ENCODE assay signal across 9 mouse cellular contexts in genomic region chr7:118111128-118111527, GRCm38 (mm10). TPM values are rescaled to one million over a fixed set of nuclear protein-coding genes. Genes with fewer than 3 reads are reported as not detected.
A peak's percentile ranks its signal among the peaks of the same experiment; 100 is the strongest.
DNase-seq lines count a peak whose midpoint lies in the region; ATAC-seq lines count a peak whose summit lies in the region.
"Had no signal": no experiment of that assay in that cellular context is flagged by ENCODE, and none has a peak within 500 bp of the region (broad histone marks: within the 10 kb centered on the region; RNA-seq: fewer than 3 reads in every experiment).

No protein-coding gene starts in this region.

- DNase-seq in lung, postnatal 25 days (ENCODE audit: low spot score) = no peak
- no peak for DNase-seq in forebrain, embryonic 14.5 days (ENCODE audit: low spot score)
- DNase-seq in retina, embryonic 14.5 days (ENCODE audit: low spot score) = no peak
- no peak for DNase-seq in adrenal gland, postnatal 36 days
- DNase-seq: cerebellum, postnatal 10 days; lung, postnatal 14 days had no signal

- H3K4me3 ChIP-seq in lung, embryonic 16.5 days (ENCODE audit: low read length) = no peak overlapping the region
- H3K4me3 ChIP-seq in forebrain, embryonic 14.5 days (ENCODE audit: low read depth, low read length) = no peak overlapping the region
- H3K4me3 ChIP-seq in liver, embryonic 12.5 days = peak overlapping the region; percentile 99
- no peak overlapping the region for H3K4me3 ChIP-seq in stomach, embryonic 16.5 days (replicated peaks; ENCODE audit: low read length)

- H3K4me1 ChIP-seq in lung, embryonic 16.5 days (replicated peaks; ENCODE audit: control insufficient read depth, insufficient read depth, low read length) = peaks cover 33% of the 10 kb centered on the region
- H3K4me1 ChIP-seq in forebrain, embryonic 14.5 days (ENCODE audit: control insufficient read depth, insufficient read depth, low read length) = peaks cover 30% of the 10 kb centered on the region
- H3K4me1 ChIP-seq in liver, embryonic 12.5 days = peaks cover 84% of the 10 kb centered on the region
- H3K4me1 ChIP-seq in stomach, embryonic 16.5 days (ENCODE audit: control insufficient read depth, insufficient read depth, low read length) = peaks cover 42% of the 10 kb centered on the region

- peak overlapping the region; percentile 28; the same call in 1 of the 2 replicates for H3K4me2 ChIP-seq in lung, embryonic 16.5 days (ENCODE audit: low read depth, low read length)
- peak overlapping the region; percentile 21; the same call in 1 of the 2 replicates for H3K4me2 ChIP-seq in forebrain, embryonic 14.5 days (ENCODE audit: low read length)
- H3K4me2 ChIP-seq in liver, embryonic 12.5 days = peak overlapping the region; percentile 87
- peak overlapping the region; percentile 91 for H3K4me2 ChIP-seq in stomach, embryonic 16.5 days (ENCODE audit: low read depth, low read length)

- H3K27me3 ChIP-seq in lung, embryonic 16.5 days (ENCODE audit: control insufficient read depth, insufficient read depth, low read depth, low read length) = no peaks in the 10 kb centered on the region
- no peaks in the 10 kb centered on the region for H3K27me3 ChIP-seq in forebrain, embryonic 14.5 days (replicated peaks; ENCODE audit: control insufficient read depth, insufficient read depth, low read length)
- no peaks in the 10 kb centered on the region for H3K27me3 ChIP-seq in liver, embryonic 12.5 days (replicated peaks)
- no peaks in the 10 kb centered on the region for H3K27me3 ChIP-seq in stomach, embryonic 16.5 days (ENCODE audit: control insufficient read depth, insufficient read depth, low read length)

- H3K9me3 ChIP-seq in lung, embryonic 16.5 days (ENCODE audit: control insufficient read depth, low read length) = no peaks in the 10 kb centered on the region
- H3K9me3 ChIP-seq in forebrain, embryonic 14.5 days (replicated peaks; ENCODE audit: control insufficient read depth, low read length) = no peaks in the 10 kb centered on the region
- H3K9me3 ChIP-seq in liver, embryonic 12.5 days (replicated peaks) = no peaks in the 10 kb centered on the region
- no peaks in the 10 kb centered on the region for H3K9me3 ChIP-seq in stomach, embryonic 16.5 days (replicated peaks; ENCODE audit: control insufficient read depth, low read length)

- no peak overlapping the region for H3K9ac ChIP-seq in lung, embryonic 16.5 days (ENCODE audit: low read length)
- H3K9ac ChIP-seq in forebrain, embryonic 14.5 days (ENCODE audit: low read length) = no peak overlapping the region
- H3K9ac ChIP-seq in liver, embryonic 12.5 days = peak overlapping the region; percentile 6
- H3K9ac ChIP-seq in stomach, embryonic 16.5 days (ENCODE audit: low read length) = 0 out of 2 replicates have a peak overlapping the region, but pooled peaks have one; percentile 9

- no peak overlapping the region for H3K27ac ChIP-seq in lung, embryonic 16.5 days (ENCODE audit: low read length)
- no peak overlapping the region for H3K27ac ChIP-seq in forebrain, embryonic 14.5 days (ENCODE audit: low read depth, low read length)
- 0 out of 2 replicates have a peak overlapping the region, but pooled peaks have one; percentile 5 for H3K27ac ChIP-seq in liver, embryonic 12.5 days
- H3K27ac ChIP-seq in stomach, embryonic 16.5 days (ENCODE audit: low read length) = no peak overlapping the region

- WGBS in lung, embryonic 16.5 days = 69% methylated on average over 3 of the region's 3 CpGs
- WGBS in forebrain, embryonic 14.5 days = 83% methylated on average over 3 of the region's 3 CpGs
- WGBS in liver, embryonic 12.5 days (ENCODE audit: insufficient replicate concordance) = 65% methylated on average over 3 of the region's 3 CpGs
- 62% methylated on average over 3 of the region's 3 CpGs for WGBS in stomach, embryonic 16.5 days

- ATAC-seq in lung, embryonic 16.5 days (ENCODE audit: low read depth) = no peak
- ATAC-seq in forebrain, embryonic 14.5 days = no peak
- ATAC-seq in liver, embryonic 12.5 days = no peak
- no peak for ATAC-seq in stomach, embryonic 16.5 days (ENCODE audit: insufficient read depth, low FRiP score)

- H3K36me3 ChIP-seq in lung, embryonic 16.5 days (ENCODE audit: control insufficient read depth, insufficient read depth, low read length) = peaks cover 58% of the 10 kb centered on the region
- H3K36me3 ChIP-seq in forebrain, embryonic 14.5 days (ENCODE audit: control insufficient read depth, insufficient read depth, low read length) = peaks cover 87% of the 10 kb centered on the region
- peaks cover 89% of the 10 kb centered on the region for H3K36me3 ChIP-seq in liver, embryonic 12.5 days
- H3K36me3 ChIP-seq in stomach, embryonic 16.5 days (ENCODE audit: control insufficient read depth, insufficient read depth, low read length) = peaks cover 55% of the 10 kb centered on the region

RNA-seq across cellular contexts. Expression of gene Rps15a, which starts 4.9 kb away (rescaled TPM):
- polyA plus RNA-seq in lung, embryonic 16.5 days (2015; fragmentation: Nextera tagmentation; extraction: Ambion mirVana) = 779 and 791 TPM in 2 replicates
- 520 and 717 TPM in 2 replicates for polyA plus RNA-seq in forebrain, embryonic 14.5 days (2014; fragmentation: Nextera tagmentation; extraction: Ambion mirVana)
- 565 and 598 TPM in 2 replicates for polyA plus RNA-seq in liver, embryonic 12.5 days (2016; fragmentation: Nextera tagmentation; extraction: Ambion mirVana)
- polyA plus RNA-seq in stomach, embryonic 16.5 days (2015; fragmentation: Nextera tagmentation; extraction: Ambion mirVana) = 598 and 707 TPM in 2 replicates
- 100 to 1,000 TPM; 826 to 831 TPM for total RNA-seq in adrenal gland, postnatal 36 days (2021)

RNA-seq across cellular contexts. Expression of gene Arl6ip1, which starts 18.3 kb away (rescaled TPM):
- 530 and 633 TPM in 2 replicates for polyA plus RNA-seq in lung, embryonic 16.5 days (2015; fragmentation: Nextera tagmentation; extraction: Ambion mirVana)
- 440 and 445 TPM in 2 replicates for polyA plus RNA-seq in forebrain, embryonic 14.5 days (2014; fragmentation: Nextera tagmentation; extraction: Ambion mirVana)
- polyA plus RNA-seq in liver, embryonic 12.5 days (2016; fragmentation: Nextera tagmentation; extraction: Ambion mirVana) = 254 and 292 TPM in 2 replicates
- 340 and 363 TPM in 2 replicates for polyA plus RNA-seq in stomach, embryonic 16.5 days (2015; fragmentation: Nextera tagmentation; extraction: Ambion mirVana)
- total RNA-seq in adrenal gland, postnatal 36 days (2021) = 100 to 1,000 TPM; 179 to 182 TPM

Comparison
In these comparisons a context has a peak if more than half of its experiments do, and no peak if none do; other contexts are left out.
1. H3K4me2 ChIP-seq: peak in every context shown above with its lines; median percentile 91 in stomach, embryonic 16.5 days; 87 in liver, embryonic 12.5 days; 28 in lung, embryonic 16.5 days; 21 in forebrain, embryonic 14.5 days.
2. H3K9ac ChIP-seq: peak in liver, embryonic 12.5 days (single experiment) and stomach, embryonic 16.5 days (single experiment); none in lung, embryonic 16.5 days (single experiment) and forebrain, embryonic 14.5 days (single experiment).